ENCODE assay signal across 8 mouse cellular contexts in genomic region chr12:46818021-46818855, GRCm38 (mm10). TPM values are rescaled to one million over a fixed set of nuclear protein-coding genes. Genes with fewer than 3 reads are reported as not detected.
DNase-seq lines count a peak whose midpoint lies in the region; ATAC-seq and TF ChIP-seq lines count a peak whose summit lies in the region.

No protein-coding gene starts in this region.

- intact Hi-C loops in heart, postnatal 25 days (cut with DNase I), result no loop called here

- H3K4me2 ChIP-seq in forebrain, embryonic 14.5 days (ENCODE audit: low read length), result peak overlapping the region; percentile 72
- peak overlapping the region; percentile 83 for H3K4me2 ChIP-seq in liver, postnatal 0 days (ENCODE audit: low read depth, low read length)

- TF ChIP-seq CTCF in G1E (IDR thresholded peaks at IDR 0.05; ENCODE audit: low read depth, low read length), result no peak
- no peak for TF ChIP-seq CTCF in layer of hippocampus, adult 2 months (conservative IDR thresholded peaks at IDR 0.05)
- no peak for TF ChIP-seq CTCF in liver, postnatal 0 days (IDR thresholded peaks at IDR 0.05; ENCODE audit: low read depth)

- WGBS in forebrain, embryonic 14.5 days, result under 1% methylated on average over 61 of the region's 61 CpGs
- 1% methylated on average over 58 of the region's 61 CpGs for WGBS in liver, postnatal 0 days (ENCODE audit: insufficient replicate concordance)

- ATAC-seq in G1E (ENCODE audit: extremely low read depth, insufficient number of reproducible peaks, low FRiP score, poor library complexity, severe bottlenecking), result peak; percentile 1; the same call in 1 of the 2 replicates
- peak; percentile 4; the same call in 1 of the 2 replicates for ATAC-seq in cerebellum, adult (ENCODE audit: insufficient number of reproducible peaks, low FRiP score, low TSS enrichment)
- ATAC-seq in forebrain, embryonic 14.5 days, result peak; percentile 47
- ATAC-seq in liver, postnatal 0 days, result no peak

- no peaks in the 10 kb centered on the region for H3K27me3 ChIP-seq in G1E (ENCODE audit: insufficient read depth, low read length)
- H3K27me3 ChIP-seq in forebrain, embryonic 14.5 days (replicated peaks; ENCODE audit: control insufficient read depth, insufficient read depth, low read length), result no peaks in the 10 kb centered on the region
- peaks cover 42% of the 10 kb centered on the region for H3K27me3 ChIP-seq in liver, postnatal 0 days (ENCODE audit: insufficient read depth, low read length)

- DNase-seq in G1E (ENCODE audit: low spot score), result peak; percentile 51
- peak; percentile 70 for DNase-seq in forebrain, embryonic 14.5 days (ENCODE audit: low spot score)
- peak; percentile 5 for DNase-seq in heart, postnatal 25 days (ENCODE audit: low spot score)
- peak; percentile 37 to 46 for DNase-seq in layer of hippocampus, adult 2 months (ENCODE audit: low spot score in 2 of 2)
- DNase-seq in liver, postnatal 0 days, result peak; percentile 15
- peak; percentile 25 for DNase-seq in ovary, postnatal 14 days (ENCODE audit: low spot score)
- DNase-seq in spleen, adult 18-20 months, result no peak

- H3K9me3 ChIP-seq in G1E (replicated peaks), result no peaks in the 10 kb centered on the region
- no peaks in the 10 kb centered on the region for H3K9me3 ChIP-seq in forebrain, embryonic 14.5 days (replicated peaks; ENCODE audit: control insufficient read depth, low read length)
- no peaks in the 10 kb centered on the region for H3K9me3 ChIP-seq in liver, postnatal 0 days (ENCODE audit: low read length)

- H3K27ac ChIP-seq in forebrain, embryonic 14.5 days (ENCODE audit: low read depth, low read length), result peak overlapping the region; percentile 98
- H3K27ac ChIP-seq in layer of hippocampus, adult 2 months, result peak overlapping the region; percentile 99
- H3K27ac ChIP-seq in liver, postnatal 0 days (ENCODE audit: low read depth), result no peak overlapping the region

- no peak for TF ChIP-seq EP300 in liver, postnatal 0 days (IDR thresholded peaks at IDR 0.05; ENCODE audit: low read depth)

- peak overlapping the region; percentile 97 for H3K9ac ChIP-seq in forebrain, embryonic 14.5 days (ENCODE audit: low read length)
- H3K9ac ChIP-seq in liver, postnatal 0 days (replicated peaks), result no peak overlapping the region

- H3K4me3 ChIP-seq in G1E (ENCODE audit: low read depth, low read length), result peak overlapping the region; percentile 83
- peak overlapping the region; percentile 82 for H3K4me3 ChIP-seq in forebrain, embryonic 14.5 days (ENCODE audit: low read depth, low read length)
- peak overlapping the region; percentile 73 for H3K4me3 ChIP-seq in layer of hippocampus, adult 2 months
- peak overlapping the region; percentile 60 for H3K4me3 ChIP-seq in liver, postnatal 0 days (ENCODE audit: low read depth, low read length)

- H3K4me1 ChIP-seq in G1E (ENCODE audit: insufficient read depth, low read depth, low read length), result peaks cover 32% of the 10 kb centered on the region
- H3K4me1 ChIP-seq in forebrain, embryonic 14.5 days (ENCODE audit: control insufficient read depth, insufficient read depth, low read length), result peaks cover 5% of the 10 kb centered on the region; the same call in 1 of the 2 replicates
- H3K4me1 ChIP-seq in liver, postnatal 0 days (ENCODE audit: insufficient read depth), result peaks cover 9% of the 10 kb centered on the region

- H3K36me3 ChIP-seq in G1E (replicated peaks), result peaks cover 11% of the 10 kb centered on the region
- H3K36me3 ChIP-seq in forebrain, embryonic 14.5 days (ENCODE audit: control insufficient read depth, insufficient read depth, low read length), result no peaks in the 10 kb centered on the region
- no peaks in the 10 kb centered on the region for H3K36me3 ChIP-seq in liver, postnatal 0 days (replicated peaks; ENCODE audit: insufficient read depth, low read length)

RNA-seq across cellular contexts. Expression of gene Nova1, which starts 0.5 kb away (rescaled TPM):
- total RNA-seq in G1E (2014; fragmentation: Nextera tagmentation) (51.9 and 63.2 TPM in 2 replicates), G1E (2017) (18.1 and 21.9 TPM in 2 replicates)
- 5.7 and 6.2 TPM in 2 replicates for polyA plus RNA-seq in G1E (2012)
- polyA plus RNA-seq in forebrain, embryonic 14.5 days (2014; fragmentation: Nextera tagmentation; extraction: Ambion mirVana), result 29.1 and 30.1 TPM in 2 replicates
- total RNA-seq in heart, postnatal 25 days (2021), result 1 to 10 TPM; 2.2 to 3.1 TPM
- 10 to 100 TPM; 24.5 to 27.2 TPM for total RNA-seq in layer of hippocampus, adult 2 months (2021)
- polyA plus RNA-seq in liver, postnatal 0 days (2015; fragmentation: Nextera tagmentation; extraction: Ambion mirVana), result 0.02 TPM in 1 of 2 replicates, not detected in the other

Comparison
In these comparisons a context has a peak if more than half of its experiments do, and no peak if none do; other contexts are left out.
1. DNase-seq: peak in G1E (single experiment), forebrain, embryonic 14.5 days (single experiment), heart, postnatal 25 days (single experiment), layer of hippocampus, adult 2 months (2 of 2), liver, postnatal 0 days (single experiment) and ovary, postnatal 14 days (single experiment); none in spleen, adult 18-20 months (0 of 2).
2. RNA of gene Nova1, which starts 0.5 kb away (total RNA-seq): 18.1 to 63.2 TPM in G1E and 24.5 to 27.2 TPM in layer of hippocampus, adult 2 months; 2.2 to 3.1 TPM in heart, postnatal 25 days; every median in the first group is over 4 times any median in the second.
3. Peak in every context shown above with its lines, with median percentiles within 50 percentile points of each other: H3K4me3 ChIP-seq.